Mouse (Mus musculus) heart, embryonic 14.5 days (tissue): ENCODE measurements around the gene Pvr. TPM values are rescaled to one million over a fixed set of nuclear protein-coding genes. Genes with fewer than 3 reads are reported as not detected.

Experiments used
- ATAC-seq: fragments of 200-750 bp; cut with Nextera tagmentation; 2 replicates; pipeline ENCODE4 v1.8.0; 2017; ENCODE audit warnings: low read depth, moderate TSS enrichment; ENCODE audit not compliant: insufficient number of reproducible peaks, insufficient read depth, low FRiP score
- H3K27ac ChIP-seq, 2 experiments: fragments of 200-500 bp in 1 of 2; fragments of 300-500 bp in 1 of 2; sonication (generic) in 1 of 2; replicated peaks in 1 of 2; 2 replicates each; pipeline ENCODE4 v1.5.1; 2012 to 2014; ENCODE audit warnings: low read depth in 2 of 2, low read length in 2 of 2, control low read depth in 1 of 2, mild to moderate bottlenecking in 1 of 2, mixed read lengths in 1 of 2; ENCODE audit not compliant: control insufficient read depth in 1 of 2, insufficient read depth in 1 of 2
- H3K27me3 ChIP-seq: fragments of 300-500 bp; sonication (generic); 2 replicates; pipeline ENCODE4 v1.6.1; 2014; ENCODE audit warnings: mild to moderate bottlenecking, low read length, control low read depth; ENCODE audit not compliant: control insufficient read depth, insufficient read depth
- H3K36me3 ChIP-seq: fragments of 300-500 bp; sonication (generic); 2 replicates; pipeline ENCODE4 v1.6.1; 2014; ENCODE audit warnings: mild to moderate bottlenecking, control low read depth, low read length, mixed read lengths; ENCODE audit not compliant: control insufficient read depth, insufficient read depth
- H3K4me1 ChIP-seq, 2 experiments: fragments of 200-500 bp in 1 of 2; fragments of 300-500 bp in 1 of 2; sonication (generic) in 1 of 2; 2 replicates each; pipeline ENCODE4 v1.6.1; 2012 to 2014; ENCODE audit warnings: low read length in 2 of 2, control low read depth in 1 of 2, mixed read lengths in 1 of 2; ENCODE audit not compliant: control insufficient read depth in 2 of 2, insufficient read depth in 2 of 2
- H3K4me2 ChIP-seq: fragments of 300-500 bp; sonication (generic); 2 replicates; pipeline ENCODE4 v1.6.1; 2014; ENCODE audit warnings: mild to moderate bottlenecking, low read length
- H3K4me3 ChIP-seq, 2 experiments: fragments of 200-500 bp in 1 of 2; fragments of 300-500 bp in 1 of 2; sonication (generic) in 1 of 2; 2 replicates each; pipeline ENCODE4 v1.5.1; 2012 to 2014; ENCODE audit warnings: low read length in 2 of 2, mild to moderate bottlenecking in 2 of 2, control low read depth in 1 of 2, low read depth in 1 of 2, moderate library complexity in 1 of 2; ENCODE audit not compliant: control insufficient read depth in 1 of 2, insufficient read depth in 1 of 2
- H3K9ac ChIP-seq: fragments of 300-500 bp; sonication (generic); 2 replicates; pipeline ENCODE4 v1.6.1; 2014; ENCODE audit warnings: mild to moderate bottlenecking, low read length
- H3K9me3 ChIP-seq: fragments of 300-500 bp; sonication (generic); 2 replicates; pipeline ENCODE4 v1.6.1; 2016; ENCODE audit warnings: low read length, control low read depth; ENCODE audit not compliant: control insufficient read depth
- WGBS: fragments of 180-500 bp; shearing (Covaris S2); extraction: QIAGEN DNeasy Blood & Tissue Kit; methylation state at CpG from one replicate; pipeline ENCODE4 v1.1.7; 2014; 5-methylcytosine and 5-hydroxymethylcytosine counted together
- polyA plus RNA-seq: library from polyadenylated mRNA; unstranded; fragments of >200 nt; fragmentation: Nextera tagmentation; extraction: Ambion mirVana; gene quantifications from 2 replicates; pipeline ENCODE4 v1.2.1, GENCODE M21; 2014

Gene Pvr
- 12.7 and 12.9 TPM in 2 replicates for polyA plus RNA-seq

GRCm38 (mm10) chr7:19920506-19921261 is at the start of gene Pvr:
TSS of gene Pvr (minus strand) at chr7:19921160.
- H3K9me3 ChIP-seq = no peaks in the 10 kb centered on the region
- peak within 1 kb of the TSS; percentile 95 for H3K9ac ChIP-seq
- H3K27me3 ChIP-seq = no peaks in the 10 kb centered on the region; the same call in 1 of the 2 replicates
- under 1% methylated on average over 60 of the region's 60 CpGs for WGBS
- peaks cover 6 to 10% of the 10 kb centered on the region in 2 experiments; a peak in 3 of 4 replicates for H3K4me1 ChIP-seq
- H3K36me3 ChIP-seq = peaks cover 32% of the 10 kb centered on the region
- H3K27ac ChIP-seq = peak within 1 kb of the TSS; percentile 60 to 94
- ATAC-seq = peak; percentile 86
- H3K4me3 ChIP-seq = peak within 1 kb of the TSS; percentile 67 to 90
- peak within 1 kb of the TSS; percentile 65 for H3K4me2 ChIP-seq

DNA sequence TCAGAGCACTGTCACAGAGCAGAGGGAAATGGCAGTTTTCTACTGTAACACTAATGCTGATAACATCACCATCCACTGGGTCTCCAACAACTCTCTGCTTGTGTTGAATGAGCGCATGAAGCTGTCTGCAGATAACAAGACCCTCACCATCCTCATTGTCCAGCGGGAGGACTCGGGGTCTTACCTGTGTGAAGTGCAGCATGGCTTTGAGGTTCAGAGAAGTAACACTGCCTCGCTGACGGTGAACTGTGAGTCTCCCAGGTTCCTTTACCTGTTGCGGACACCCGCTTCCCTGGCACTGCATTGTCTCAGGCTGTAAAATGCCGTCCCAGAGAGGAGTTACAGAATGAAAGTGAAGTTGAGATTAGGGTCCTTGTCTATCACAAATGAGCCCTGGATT is 49.2 kb upstream of the Pvr start:
- Histone ChIP-seq H3K4me2 (no peak overlapping the region), H3K4me3 (no peak overlapping the region), H3K27me3 (no peaks in the 10 kb centered on the region), H3K9ac (no peak overlapping the region), H3K36me3 (no peaks in the 10 kb centered on the region), H3K4me1 (no peaks in the 10 kb centered on the region), H3K27ac (no peak overlapping the region), H3K9me3 (peaks cover 9% of the 10 kb centered on the region; the same call in 1 of the 2 replicates)
- no peak for ATAC-seq
- WGBS = 86% methylated on average over 8 of the region's 8 CpGs

DNA sequence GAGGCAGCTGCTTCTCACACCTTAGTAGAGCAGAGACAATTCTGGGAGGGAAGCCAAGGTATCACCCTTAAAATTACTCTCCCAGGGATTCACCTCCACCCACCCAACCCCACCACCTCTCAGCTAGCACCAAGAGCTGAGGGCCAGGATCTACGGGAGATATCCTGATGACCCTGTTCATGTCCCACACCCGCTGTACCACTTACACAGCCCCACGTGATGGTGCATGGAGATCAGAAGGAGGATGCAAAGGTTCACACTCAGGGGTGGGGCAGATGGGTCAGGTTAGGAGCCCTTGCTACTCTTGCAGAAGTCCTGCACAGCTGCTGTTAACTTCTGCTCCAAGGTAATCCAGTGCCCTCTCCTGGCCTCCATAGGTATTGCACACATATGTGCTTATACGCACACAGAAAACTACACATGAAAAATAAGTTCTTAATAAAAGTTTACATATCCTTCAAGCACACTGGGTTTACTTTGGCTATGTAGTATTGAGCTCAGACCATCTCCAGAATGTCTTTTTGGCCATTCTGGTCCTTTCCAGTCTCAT is 48.7 kb upstream of the Pvr start:
- Histone ChIP-seq H3K36me3 (no peaks in the 10 kb centered on the region), H3K4me1 (no peaks in the 10 kb centered on the region), H3K9ac (no peak overlapping the region), H3K9me3 (peaks cover 9% of the 10 kb centered on the region; the same call in 1 of the 2 replicates), H3K27ac (no peak overlapping the region), H3K4me2 (no peak overlapping the region), H3K4me3 (no peak overlapping the region), H3K27me3 (no peaks in the 10 kb centered on the region)
- WGBS = 89% methylated on average over 4 of the region's 4 CpGs
- ATAC-seq = no peak

DNA sequence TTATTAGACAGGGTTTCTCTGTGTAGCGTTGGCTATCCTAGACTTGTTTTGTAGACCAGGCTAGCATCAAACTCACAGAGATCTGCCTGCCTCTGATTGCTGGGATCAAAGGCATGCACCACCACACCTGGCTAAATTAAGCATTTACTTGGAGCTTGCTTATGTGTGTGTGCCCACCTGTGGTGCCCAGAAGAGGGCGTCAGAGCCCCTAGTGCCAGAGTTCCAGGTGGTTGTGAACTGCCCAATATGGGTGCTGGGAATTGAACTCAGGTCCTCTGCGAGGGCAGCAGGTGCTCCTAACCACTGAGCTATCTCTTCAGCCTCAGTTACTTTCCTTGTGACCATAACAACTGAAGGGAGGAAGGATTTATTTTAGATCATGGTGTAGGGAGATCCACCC is 48.1 kb upstream of the Pvr start:
- H3K4me2 ChIP-seq = no peak overlapping the region
- H3K27ac ChIP-seq = no peak overlapping the region
- H3K9me3 ChIP-seq = peaks cover 9% of the 10 kb centered on the region; the same call in 1 of the 2 replicates
- no peak overlapping the region for H3K9ac ChIP-seq
- 66% methylated on average over 3 of the region's 3 CpGs for WGBS
- H3K4me3 ChIP-seq = no peak overlapping the region
- H3K4me1 ChIP-seq = no peaks in the 10 kb centered on the region
- no peaks in the 10 kb centered on the region for H3K27me3 ChIP-seq
- ATAC-seq = no peak
- H3K36me3 ChIP-seq = no peaks in the 10 kb centered on the region

DNA sequence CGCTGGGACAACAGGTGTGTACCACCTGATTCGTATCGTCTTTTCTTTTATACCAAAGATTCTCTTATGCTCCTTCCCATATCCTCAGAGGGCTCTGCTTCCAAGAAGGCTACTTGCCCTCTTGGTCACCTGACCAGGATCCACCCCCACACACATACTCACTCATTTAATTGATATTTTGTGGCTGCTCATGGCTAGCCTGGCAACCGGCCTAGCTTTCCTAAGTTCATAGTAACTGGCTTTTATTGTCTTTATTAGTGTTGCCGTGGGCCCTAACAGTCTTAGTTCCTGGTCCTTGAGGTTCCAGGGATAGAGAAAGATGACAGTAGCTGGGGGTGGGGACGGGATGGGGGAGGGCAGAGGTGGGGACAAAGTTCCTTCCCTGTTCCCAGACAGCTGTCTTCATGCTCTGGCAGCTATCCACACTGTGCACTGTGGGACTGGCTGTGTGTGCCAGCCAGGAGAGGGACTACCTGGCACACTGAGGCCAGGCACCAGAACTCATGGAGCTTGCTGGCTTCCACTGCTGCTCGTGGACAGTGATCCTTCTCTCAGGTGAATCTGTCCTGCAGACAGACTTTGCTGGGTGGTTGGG is 44.1 kb upstream of the Pvr start, which contains the start of gene Ceacam20:
Gene Ceacam20 (plus strand): TSS at position 428 of the 595 bp plus-strand sequence.
- no peaks in the 10 kb centered on the region for H3K4me1 ChIP-seq
- H3K4me2 ChIP-seq = no peak within 1 kb of the TSS
- H3K4me3 ChIP-seq = no peak within 1 kb of the TSS
- H3K36me3 ChIP-seq = no peaks in the 10 kb centered on the region
- peaks cover 5% of the 10 kb centered on the region; the same call in 1 of the 2 replicates for H3K9me3 ChIP-seq
- no peak for ATAC-seq
- 68% methylated on average over 7 of the region's 7 CpGs for WGBS
- no peak within 1 kb of the TSS for H3K9ac ChIP-seq
- no peaks in the 10 kb centered on the region for H3K27me3 ChIP-seq
- no peak within 1 kb of the TSS for H3K27ac ChIP-seq

DNA sequence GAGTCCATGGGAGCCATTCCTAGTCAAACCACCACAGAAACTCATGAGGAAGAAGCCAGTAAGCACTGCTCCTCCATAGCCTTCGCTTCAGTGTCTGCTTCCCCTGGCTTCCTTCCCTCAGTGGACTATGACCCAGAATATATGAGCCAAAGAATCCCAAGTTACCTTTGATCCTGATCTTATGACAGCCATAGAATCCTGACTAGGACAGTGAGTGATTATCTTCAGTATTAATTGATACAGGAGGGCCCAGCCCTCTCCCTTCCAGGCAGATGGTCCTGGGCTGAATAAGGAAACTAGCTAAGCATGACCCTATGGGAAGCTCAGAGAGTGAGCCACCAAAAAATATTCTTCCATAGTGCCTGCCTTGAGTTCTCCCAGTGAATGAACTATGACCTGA is 41.5 kb upstream of the Pvr start:
- no peak overlapping the region for H3K4me2 ChIP-seq
- ATAC-seq = no peak
- H3K36me3 ChIP-seq = no peaks in the 10 kb centered on the region
- no peak overlapping the region for H3K4me3 ChIP-seq
- WGBS = 68% methylated on average over 1 of the region's 1 CpGs
- no peak overlapping the region for H3K27ac ChIP-seq
- no peaks in the 10 kb centered on the region for H3K27me3 ChIP-seq
- no peaks in the 10 kb centered on the region for H3K4me1 ChIP-seq
- no peak overlapping the region for H3K9ac ChIP-seq
- H3K9me3 ChIP-seq = no peaks in the 10 kb centered on the region

GRCm38 (mm10) chr7:19956341-19956781 is 35.4 kb upstream of the Pvr start:
- Histone ChIP-seq H3K27me3 (no peaks in the 10 kb centered on the region), H3K9ac (no peak overlapping the region), H3K9me3 (no peaks in the 10 kb centered on the region), H3K27ac (no peak overlapping the region), H3K36me3 (no peaks in the 10 kb centered on the region), H3K4me3 (no peak overlapping the region), H3K4me1 (no peaks in the 10 kb centered on the region), H3K4me2 (no peak overlapping the region; the same call in 1 of the 2 replicates)
- no peak for ATAC-seq
- WGBS = 2% methylated on average over 7 of the region's 7 CpGs
